Mouse (Mus musculus) brain, embryonic 18.5 days (tissue): Measurements from ENCODE around the gene Car14.
"Not testable (repeated sequence)": the region's sequence is repeated elsewhere in the genome, so short reads cannot be mapped to it uniquely, and the experiment has no call there.

ENCODE experiments used
- DNase-seq: peaks from one replicate; pipeline ENCODE4 v3.0.0-alpha.2; 2012; ENCODE audit warnings: low read depth, low spot score

Gene Car14

DNA sequence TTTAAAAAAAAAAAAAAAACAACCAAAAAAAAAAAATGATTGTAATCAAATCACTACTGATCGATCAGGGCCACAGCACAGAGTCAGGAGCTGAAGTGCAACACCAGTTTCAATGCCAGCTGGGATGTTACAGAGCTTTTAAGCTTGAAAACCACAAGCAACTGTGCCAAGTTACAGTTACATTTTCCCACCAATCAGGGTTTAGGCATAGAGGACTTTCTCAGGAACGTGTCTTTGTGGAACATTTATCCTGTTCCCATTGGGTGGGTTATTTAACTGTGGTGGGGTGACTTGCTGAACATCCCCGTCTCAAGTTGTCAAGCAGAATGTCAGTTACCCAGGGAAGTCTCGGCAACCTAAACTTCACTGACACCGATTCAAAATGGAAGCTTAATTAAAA lies 20.6 kb upstream of the Car14 start:
- DNase-seq = no peak

- no peak for DNase-seq
These were observed 19.7 kb upstream of the Car14 start for GRCm38 (mm10) chr3:95924185-95924584.

DNA sequence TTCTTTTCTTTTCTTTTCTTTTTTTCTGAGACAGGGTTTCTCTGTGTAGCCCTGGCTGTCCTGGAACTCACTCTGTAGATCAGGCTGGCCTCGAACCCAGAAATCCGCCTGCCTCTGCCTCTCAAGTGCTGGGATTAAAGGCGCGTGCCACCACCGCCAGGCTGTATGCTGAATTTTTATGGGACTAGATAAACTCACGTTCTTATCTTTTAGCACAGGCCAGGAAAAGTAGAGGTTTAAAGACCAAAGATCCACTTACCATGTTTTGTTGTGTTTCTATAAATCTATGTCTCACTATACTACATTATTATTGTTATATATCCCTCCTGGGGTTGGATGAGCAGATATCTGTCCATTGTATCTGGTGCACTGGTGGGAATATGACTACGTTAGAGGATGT lies 18.9 kb upstream of the Car14 start:
- not testable (repeated sequence) for DNase-seq

GRCm38 (mm10) chr3:95920532-95920931 lies 16.0 kb upstream of the Car14 start:
- DNase-seq = not testable (repeated sequence)

- DNase-seq = no peak
These were observed 12.3 kb upstream of the Car14 start for GRCm38 (mm10) chr3:95916760-95917159.

DNA sequence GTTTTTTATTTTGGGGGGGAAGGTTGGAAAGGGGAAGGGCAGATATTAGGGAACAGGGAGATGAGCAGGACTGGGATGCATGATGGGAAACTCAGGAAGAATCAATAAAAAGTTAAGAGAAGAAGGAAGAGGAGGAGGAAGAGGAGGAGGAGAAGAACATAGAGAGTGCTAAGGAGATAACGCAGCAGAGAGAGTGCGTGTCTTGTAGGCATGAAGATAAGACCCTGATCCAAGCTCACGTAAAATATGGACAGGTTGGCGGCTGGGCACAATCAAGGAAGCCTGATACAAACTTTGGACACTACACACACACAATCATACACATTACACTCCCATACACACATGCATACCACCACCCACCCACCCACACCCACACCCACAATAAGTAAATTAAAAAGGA lies 10.2 kb upstream of the Car14 start:
- DNase-seq = no peak

DNA sequence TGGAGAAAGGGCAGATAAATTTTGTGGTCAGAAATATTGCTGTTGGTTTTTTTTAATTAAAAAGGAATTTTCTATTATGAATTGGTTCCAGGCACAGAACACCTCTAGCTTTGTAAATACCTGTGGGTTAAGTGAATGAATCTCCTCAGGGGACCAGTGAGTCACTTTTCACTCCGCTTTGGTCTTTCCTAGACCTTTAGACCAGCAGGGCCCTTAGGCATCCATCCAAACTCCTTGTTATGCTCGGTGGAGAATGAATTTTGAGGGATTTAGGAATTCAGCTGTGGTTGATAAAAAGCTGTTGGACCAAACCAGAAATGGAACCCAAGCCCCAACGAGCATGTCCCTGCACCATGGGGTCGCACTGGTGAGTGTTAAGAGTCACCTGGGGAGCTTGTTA lies 3.1 kb upstream of the Car14 start:
- no peak for DNase-seq

DNA sequence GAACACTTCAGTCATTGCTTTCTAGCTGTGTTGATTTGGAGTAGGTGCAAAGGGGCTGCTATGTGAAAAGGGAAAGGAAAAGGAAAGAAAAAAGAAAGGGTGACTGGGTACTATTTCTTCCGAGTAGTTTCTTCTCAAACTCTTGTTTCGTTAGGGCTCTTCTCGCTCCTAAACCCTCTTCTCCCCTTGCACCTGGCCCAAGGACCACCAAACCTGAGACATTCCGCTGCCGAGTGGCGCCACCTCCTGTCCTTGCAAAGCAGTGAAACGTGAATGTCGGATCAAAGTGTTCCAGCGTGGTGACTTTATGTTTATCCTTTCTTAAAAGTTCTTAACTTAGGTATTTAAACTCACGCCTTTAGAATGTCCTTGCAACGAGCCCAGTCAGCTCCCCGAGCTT lies 2.4 kb upstream of the Car14 start:
- DNase-seq = no peak

- DNase-seq = no peak
These were observed 1.5 kb upstream of the Car14 start for GRCm38 (mm10) chr3:95905940-95906492.

DNA sequence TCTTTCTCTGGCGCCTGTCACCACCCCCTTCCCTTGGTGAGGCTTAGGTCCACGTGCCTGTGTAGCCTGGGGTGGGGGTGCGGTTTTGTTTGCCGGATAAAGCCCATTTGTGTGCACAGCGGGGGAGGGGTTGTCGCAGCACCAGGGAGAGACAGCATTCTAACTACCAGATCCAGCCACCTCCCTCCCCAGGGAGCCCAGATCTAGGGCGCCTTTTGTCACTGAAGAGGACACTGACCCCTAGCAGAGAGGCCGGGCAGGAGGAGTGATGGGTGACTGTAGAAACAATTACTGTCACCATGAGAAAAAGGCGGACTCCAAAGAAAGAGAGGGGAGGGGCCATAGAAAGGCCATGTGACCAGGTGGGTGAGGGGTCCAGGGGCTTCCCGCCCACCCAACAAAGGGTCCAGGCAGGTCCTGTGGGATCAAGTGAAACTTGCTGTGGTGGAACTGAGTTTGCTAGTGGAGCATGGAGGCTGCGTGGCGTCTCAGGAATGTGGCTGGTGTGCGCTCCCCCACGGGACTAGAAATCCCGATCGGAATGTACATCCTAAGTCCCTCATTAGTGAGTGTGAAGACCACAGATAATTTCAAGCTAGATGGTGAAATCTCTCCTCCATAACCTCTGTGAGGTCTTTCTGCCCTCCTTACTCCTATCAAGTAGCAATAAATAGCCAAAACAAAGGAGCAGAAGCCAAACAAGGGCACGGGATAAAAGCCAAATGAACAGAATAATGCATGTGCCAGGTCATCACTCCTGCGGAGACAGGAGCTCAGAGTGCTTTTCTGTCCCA lies 852 bp upstream of the Car14 start:
- no peak for DNase-seq

DNA sequence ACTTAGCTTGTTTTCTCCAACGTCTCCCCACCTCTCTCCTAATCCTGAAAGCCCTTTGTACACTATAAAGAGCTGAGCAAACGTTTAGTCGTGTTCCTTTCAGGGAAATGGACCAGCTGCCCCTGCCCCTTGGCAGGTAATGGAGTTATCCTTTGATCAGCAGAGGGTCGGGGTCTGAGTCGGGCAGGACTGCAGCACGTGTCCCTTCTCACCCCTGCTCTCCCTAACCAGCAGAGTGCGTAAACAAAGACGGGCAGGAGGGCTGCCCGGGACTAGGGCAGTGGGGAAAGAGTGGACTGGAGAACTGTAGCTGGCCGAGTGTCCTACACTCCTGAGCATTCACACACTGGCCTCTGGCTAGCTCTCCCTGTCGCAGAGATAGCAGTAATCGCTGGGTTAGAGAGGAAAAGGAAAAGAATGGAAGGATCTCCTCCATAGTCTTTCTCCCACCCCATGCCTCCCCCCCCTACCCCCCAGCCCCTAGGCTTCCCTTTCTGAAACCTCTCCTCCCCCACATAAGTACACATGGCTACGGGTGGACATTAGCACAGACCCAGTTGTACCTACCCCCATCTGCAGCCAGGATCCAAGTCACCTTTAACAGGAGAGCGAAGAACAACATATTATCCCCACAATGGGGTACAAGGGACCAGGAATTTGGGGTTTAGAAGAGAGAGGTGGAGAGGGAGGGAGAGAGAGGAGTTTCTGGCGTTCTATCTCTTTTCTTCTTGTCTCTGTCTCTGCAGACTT lies 563 bp downstream of the Car14 start:
- DNase-seq = no peak

GRCm38 (mm10) chr3:95902643-95903042 lies 1.8 kb downstream of the Car14 start:
- no peak for DNase-seq

- DNase-seq = no peak
These were observed 2.2 kb downstream of the Car14 start for GRCm38 (mm10) chr3:95902373-95902625.

DNA sequence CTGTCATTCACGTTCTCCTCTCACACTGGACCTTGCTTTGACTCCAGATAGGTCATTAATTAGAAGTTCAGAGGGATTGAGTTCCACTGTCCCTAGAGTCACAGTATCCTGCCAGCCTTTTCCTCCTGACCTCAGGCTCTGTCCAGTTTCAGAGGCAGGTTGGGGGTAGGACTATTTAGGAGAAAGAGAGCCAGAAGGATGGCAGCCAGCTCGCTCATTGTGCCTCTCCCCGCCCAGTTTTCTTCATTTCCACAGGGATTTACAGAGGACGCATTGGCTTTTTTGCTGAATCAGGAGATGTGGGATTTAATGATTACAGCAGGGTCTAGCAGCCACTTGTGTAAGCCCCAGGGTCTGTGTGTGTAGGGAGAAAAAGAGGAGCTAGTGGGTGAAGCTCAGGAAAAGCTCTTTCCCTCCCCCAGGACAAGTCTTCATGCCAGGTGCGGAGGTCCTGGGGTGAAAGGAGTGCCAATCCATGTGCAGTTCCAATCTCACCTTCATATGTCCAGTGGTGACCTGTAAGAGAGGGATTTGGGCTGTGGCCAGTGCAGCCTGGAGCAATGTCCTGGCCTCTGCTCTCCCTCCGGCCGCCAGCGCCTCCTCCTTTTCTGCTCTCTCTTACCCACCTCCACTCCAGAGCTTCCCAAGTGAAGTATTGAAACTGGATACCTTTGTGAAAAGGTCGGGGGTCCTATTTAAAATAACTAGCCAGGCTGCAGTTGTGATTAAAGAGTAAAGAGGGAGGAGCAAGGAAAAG lies 2.7 kb downstream of the Car14 start:
- no peak for DNase-seq

DNA sequence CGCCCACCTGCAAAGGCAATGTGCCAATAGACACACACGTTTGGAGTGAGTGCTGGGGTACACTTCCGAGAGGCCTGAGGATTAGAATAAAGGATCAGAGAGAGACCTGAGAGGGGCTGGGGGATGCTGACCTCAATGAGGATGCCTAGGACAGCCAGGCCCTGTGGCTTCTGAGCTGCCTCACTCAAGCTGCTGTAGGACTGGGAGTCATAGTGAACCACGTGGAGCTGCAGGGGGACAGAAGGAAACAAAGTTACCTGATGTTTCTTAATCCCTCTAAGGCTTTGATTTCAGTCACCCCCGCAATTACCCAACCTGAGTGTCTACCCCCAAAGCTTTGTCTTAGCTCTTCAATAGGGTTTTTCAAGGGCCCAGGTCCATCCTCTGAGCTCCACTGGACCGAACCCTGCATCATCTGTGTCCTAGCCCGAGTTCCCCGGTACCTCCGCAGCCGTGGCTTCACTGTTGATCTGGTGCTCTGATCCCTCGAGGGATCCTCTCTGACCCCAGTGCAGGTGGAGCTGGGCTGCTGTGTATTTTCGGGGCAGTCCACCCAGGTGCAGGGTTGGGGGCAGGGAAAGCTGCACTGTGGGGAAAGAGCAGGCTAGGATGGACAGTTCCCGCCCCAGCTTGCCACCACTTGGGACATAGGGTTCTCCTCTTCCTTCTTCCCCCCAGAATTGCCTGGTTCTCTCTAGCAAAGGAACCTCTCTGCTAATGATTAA lies 4.5 kb downstream of the Car14 start:
- DNase-seq = no peak

DNA sequence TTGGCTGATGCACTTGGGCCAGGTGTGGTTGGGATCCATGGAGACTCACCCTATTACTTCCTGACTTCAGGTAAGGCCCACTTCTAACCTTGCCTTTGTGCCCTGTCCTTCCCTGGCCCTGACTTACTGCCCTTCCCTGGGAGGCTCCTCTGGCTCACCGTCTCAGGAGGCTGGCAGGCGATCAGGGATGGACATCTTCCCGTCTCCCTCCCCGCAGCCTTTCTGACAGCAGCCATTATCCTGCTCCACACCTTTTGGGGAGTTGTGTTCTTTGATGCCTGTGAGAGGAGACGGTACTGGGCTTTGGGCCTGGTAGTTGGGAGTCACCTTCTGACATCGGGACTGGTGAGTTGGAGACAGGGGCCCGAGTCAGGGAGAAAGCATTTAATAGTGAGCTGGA lies 9.0 kb downstream of the Car14 start:
- DNase-seq = not testable (repeated sequence)

- DNase-seq = no peak
These were observed 10.0 kb downstream of the Car14 start for GRCm38 (mm10) chr3:95894317-95895160.

DNA sequence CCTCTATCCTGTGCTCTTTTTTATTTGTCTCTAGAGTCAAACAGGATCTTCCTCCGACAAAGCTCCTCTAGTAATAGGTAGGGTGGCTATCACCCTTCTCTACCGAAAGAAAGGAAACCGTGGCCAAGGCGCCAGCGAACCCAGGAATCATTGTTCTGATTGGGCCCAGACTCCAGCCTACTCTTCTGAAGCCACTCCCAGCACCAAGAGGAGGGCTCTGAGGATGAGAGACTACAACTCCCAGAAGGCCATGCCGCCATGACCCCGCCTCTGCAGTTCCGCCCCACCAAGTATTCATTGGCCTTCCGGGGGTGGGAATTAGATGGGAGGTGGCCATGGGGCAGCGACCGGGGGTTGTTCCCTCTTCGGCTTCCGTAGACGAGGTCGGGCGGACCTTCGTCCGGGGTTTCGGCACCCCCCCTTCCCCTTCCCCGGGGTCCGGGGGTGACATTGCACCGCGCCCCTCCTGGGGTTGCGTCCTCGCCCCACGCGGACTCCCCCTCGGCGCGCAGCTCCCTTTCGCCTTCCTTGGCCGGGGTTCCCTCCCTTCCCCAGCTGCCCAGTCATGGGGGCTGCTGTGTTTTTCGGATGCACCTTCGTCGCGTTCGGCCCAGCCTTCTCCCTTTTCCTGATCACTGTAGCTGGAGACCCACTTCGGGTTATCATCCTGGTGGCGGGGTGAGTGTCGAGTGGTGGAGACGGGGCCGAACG lies 10.7 kb downstream of the Car14 start, which contains the start of gene Aph1a:
Gene Aph1a, plus strand, starts transcription at position 364 of the 711 bp plus-strand sequence.
- DNase-seq = peak; percentile 95

DNA sequence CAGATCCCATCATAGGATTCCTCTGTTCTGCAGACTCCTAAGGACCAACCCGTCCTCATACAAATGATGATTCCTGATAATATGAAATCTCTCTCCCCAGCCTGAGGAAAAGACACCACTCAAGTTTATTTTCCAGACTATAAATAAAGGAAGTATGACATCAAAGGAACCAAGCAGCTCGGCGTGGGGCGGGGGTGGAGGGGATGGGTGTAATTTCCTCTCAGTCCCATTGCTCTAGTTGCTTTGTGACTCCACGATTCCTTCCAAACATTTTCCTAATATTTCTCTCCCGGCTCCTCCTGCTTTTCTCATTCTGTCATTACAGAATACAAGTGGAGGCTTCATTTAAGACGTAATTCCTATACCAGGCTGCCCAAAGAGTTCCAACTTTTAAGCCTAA lies 11.4 kb downstream of the Car14 start:
- no peak for DNase-seq
